Mouse (Mus musculus): ENCODE results near the gene Agbl5.

- TF ChIP-seq CTCF (conservative IDR thresholded peaks at IDR 0.05; ENCODE audit: insufficient read depth, insufficient read length, low read depth, low read length) (no peak), POLR2A (IDR thresholded peaks at IDR 0.05; ENCODE audit: low read depth, low read length) (no peak)
Observed at GRCm38 (mm10) chr5:30925217-30925616, 36.7 kb downstream of the Agbl5 start.
